Mouse (Mus musculus) MEL (cell line): ENCODE measurements around the gene Ctsg. TPM values are rescaled to one million over a fixed set of nuclear protein-coding genes. Genes with fewer than 3 reads are reported as not detected.
A peak's percentile ranks its signal among the peaks of the same experiment; 100 is the strongest.

Source experiments
- DNase-seq: peaks from one replicate; pipeline ENCODE4 v3.0.0; 2011; ENCODE audit warnings: low read depth, low spot score
- H3K27ac ChIP-seq: 2 replicates; pipeline ENCODE4 v1.5.1; 2012; ENCODE audit warnings: low read depth, mild to moderate bottlenecking, control low read depth, low read length, moderate library complexity; ENCODE audit not compliant: control insufficient read depth
- H3K27me3 ChIP-seq, 2 experiments: fragments of 150-350 bp in 1 of 2; sonication (generic) in 1 of 2; 2 replicates each; pipeline ENCODE4 v1.6.1; 2012; ENCODE audit warnings: low read length in 2 of 2, mild to moderate bottlenecking in 2 of 2, improper control_type of control experiment in 1 of 2, moderate library complexity in 1 of 2; ENCODE audit not compliant: insufficient read depth in 2 of 2, control insufficient read depth in 1 of 2
- H3K36me3 ChIP-seq, 2 experiments: 2 replicates each; pipeline ENCODE4 v1.6.1; 2012 to 2014; ENCODE audit warnings: low read length in 2 of 2, improper control_type of control experiment in 1 of 2, inconsistent platforms in 1 of 2, mild to moderate bottlenecking in 1 of 2; ENCODE audit not compliant: insufficient read depth in 2 of 2, control insufficient read depth in 1 of 2
- H3K4me1 ChIP-seq, 2 experiments: fragments of 150-350 bp in 1 of 2; sonication (generic) in 1 of 2; 2 replicates each; pipeline ENCODE4 v1.6.1; 2012; ENCODE audit warnings: low read length in 2 of 2, improper control_type of control experiment in 1 of 2, mild to moderate bottlenecking in 1 of 2; ENCODE audit not compliant: insufficient read depth in 2 of 2, control insufficient read depth in 1 of 2
- H3K4me3 ChIP-seq, 2 experiments: fragments of 150-350 bp in 1 of 2; sonication (generic) in 1 of 2; 2 replicates each; pipeline ENCODE4 v1.5.1; 2012; ENCODE audit warnings: low read depth in 2 of 2, low read length in 2 of 2, mild to moderate bottlenecking in 2 of 2, moderate library complexity in 2 of 2, control low read depth in 1 of 2, improper control_type of control experiment in 1 of 2; ENCODE audit not compliant: control insufficient read depth in 1 of 2, insufficient read depth in 1 of 2
- H3K79me2 ChIP-seq: 2 replicates; pipeline ENCODE4 v1.6.1; 2012; ENCODE audit warnings: mild to moderate bottlenecking, low read length, moderate library complexity; ENCODE audit not compliant: control insufficient read depth, poor library complexity, insufficient read depth
- H3K9ac ChIP-seq: 2 replicates; pipeline ENCODE4 v1.6.1; 2012; ENCODE audit warnings: low read depth, mild to moderate bottlenecking, control low read depth, low read length, moderate library complexity; ENCODE audit not compliant: control insufficient read depth, poor library complexity, severe bottlenecking
- H3K9me3 ChIP-seq: fragments of 150-350 bp; sonication (generic); replicated peaks from 2 replicates; pipeline ENCODE4 v1.6.1; 2012; ENCODE audit warnings: mild to moderate bottlenecking, low read length, improper control_type of control experiment, moderate library complexity; ENCODE audit not compliant: insufficient read depth
- BHLHE40 ChIP-seq: IDR thresholded peaks from 2 replicates; pipeline ENCODE4 v1.6.1; 2012; ENCODE audit warnings: low read depth, mild to moderate bottlenecking, inconsistent platforms, low read length, improper control_type of control experiment, borderline replicate concordance
- CHD1 ChIP-seq: IDR thresholded peaks from 2 replicates; pipeline ENCODE4 v1.6.1; 2012; ENCODE audit warnings: low read depth, mild to moderate bottlenecking, inconsistent platforms, low read length, improper control_type of control experiment
- CTCF ChIP-seq, 3 experiments: IDR thresholded peaks in 2 of 3; conservative IDR thresholded peaks in 1 of 3; 2 replicates each; pipeline ENCODE4 v1.5.1; 2011 to 2012; ENCODE audit warnings: low read length in 3 of 3, low read depth in 2 of 3, mild to moderate bottlenecking in 2 of 3, improper control_type of control experiment in 1 of 3, inconsistent platforms in 1 of 3, mixed read lengths in 1 of 3, moderate library complexity in 1 of 3; ENCODE audit not compliant: control insufficient read depth in 1 of 3, insufficient read depth in 1 of 3, poor library complexity in 1 of 3, severe bottlenecking in 1 of 3
- ELF1 ChIP-seq: IDR thresholded peaks from 2 replicates; pipeline ENCODE4 v1.6.1; 2014; ENCODE audit warnings: low read depth, mild to moderate bottlenecking, inconsistent platforms, low read length, improper control_type of control experiment, moderate library complexity
- ETS1 ChIP-seq: IDR thresholded peaks from 2 replicates; pipeline ENCODE4 v1.6.1; 2012; ENCODE audit warnings: low read depth, mild to moderate bottlenecking, inconsistent platforms, low read length, improper control_type of control experiment, moderate library complexity
- GATA1 ChIP-seq: IDR thresholded peaks from 2 replicates; pipeline ENCODE4 v1.6.1; 2011; ENCODE audit warnings: low read depth, low read length, improper control_type of control experiment
- HCFC1 ChIP-seq: IDR thresholded peaks from 2 replicates; pipeline ENCODE4 v1.6.1; 2012; ENCODE audit warnings: low read depth, mild to moderate bottlenecking, inconsistent platforms, low read length, improper control_type of control experiment, moderate library complexity
- MYC ChIP-seq: IDR thresholded peaks from 2 replicates; pipeline ENCODE4 v1.6.1; 2011; ENCODE audit warnings: low read depth, mild to moderate bottlenecking, low read length, improper control_type of control experiment, moderate library complexity
- NRF1 ChIP-seq: IDR thresholded peaks from 2 replicates; pipeline ENCODE4 v1.6.1; 2014; ENCODE audit warnings: low read depth, mild to moderate bottlenecking, inconsistent platforms, low read length, improper control_type of control experiment, moderate library complexity; ENCODE audit not compliant: poor library complexity, insufficient read depth, severe bottlenecking
- POLR2AphosphoS2 ChIP-seq: IDR thresholded peaks from 2 replicates; pipeline ENCODE4 v1.6.1; 2011; ENCODE audit warnings: low read length, improper control_type of control experiment
- SIN3A ChIP-seq: IDR thresholded peaks from 2 replicates; pipeline ENCODE4 v1.6.1; 2012; ENCODE audit warnings: low read length, improper control_type of control experiment, inconsistent platforms
- SMC3 ChIP-seq: IDR thresholded peaks from 2 replicates; pipeline ENCODE4 v1.6.1; 2011; ENCODE audit warnings: low read depth, low read length, improper control_type of control experiment
- TAL1 ChIP-seq: IDR thresholded peaks from 2 replicates; pipeline ENCODE4 v1.6.1; 2012; ENCODE audit warnings: mild to moderate bottlenecking, inconsistent platforms, low read length, moderate library complexity, mixed read lengths
- UBTF ChIP-seq: IDR thresholded peaks from 2 replicates; pipeline ENCODE4 v1.6.1; 2012; ENCODE audit warnings: low read depth, mild to moderate bottlenecking, inconsistent platforms, low read length, improper control_type of control experiment, moderate library complexity, borderline replicate concordance; ENCODE audit not compliant: insufficient read depth
- ZKSCAN1 ChIP-seq: IDR thresholded peaks from 2 replicates; pipeline ENCODE4 v1.6.1; 2012; ENCODE audit warnings: low read depth, mild to moderate bottlenecking, inconsistent platforms, low read length, improper control_type of control experiment, moderate library complexity
- ZMIZ1 ChIP-seq: IDR thresholded peaks from 2 replicates; pipeline ENCODE4 v1.6.1; 2012; ENCODE audit warnings: low read depth, mild to moderate bottlenecking, inconsistent platforms, low read length, improper control_type of control experiment, moderate library complexity
- polyA plus RNA-seq, 2 experiments: library from polyadenylated mRNA; stranded (reverse) in 1 of 2; unstranded in 1 of 2; fragments of >175 nt in 1 of 2; fragments of >200 nt in 1 of 2; gene quantifications; 2 replicates each; pipeline versions ENCODE4 v1.2.1 to v1.2.4; 2012; ENCODE audit warnings: low replicate concordance in 2 of 2, low read depth in 1 of 2; ENCODE audit not compliant: insufficient read length in 2 of 2, insufficient read depth in 1 of 2, missing spikeins in 1 of 2
- total RNA-seq: library from RNA; depleted of rRNA; stranded (reverse); fragments of 300-350 nt; gene quantifications from 2 replicates; pipeline ENCODE4 v1.2.3, GENCODE M21; 2012

Gene Ctsg
- total and polyA plus RNA-seq, 3 experiments: not detected

DNA sequence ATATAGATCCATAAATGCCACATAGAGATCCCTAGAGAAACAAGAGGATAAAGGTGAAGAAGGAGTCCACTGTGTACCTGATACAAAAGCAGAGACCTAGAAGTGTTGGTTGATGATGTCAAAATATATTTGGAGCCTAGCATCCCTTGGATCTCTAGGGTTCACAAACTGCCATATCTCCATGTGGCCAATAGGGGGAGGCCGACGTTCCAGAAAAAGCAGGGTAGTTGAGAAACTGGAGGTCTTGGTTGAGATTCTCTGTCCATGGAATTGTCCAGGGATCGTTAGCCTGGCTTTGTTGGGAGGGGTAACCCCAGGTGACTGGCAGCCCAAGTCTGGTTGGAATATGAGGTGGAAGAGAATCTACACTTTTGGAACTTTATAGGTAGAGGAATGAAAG, 26.0 kb upstream of the Ctsg start:
- Histone ChIP-seq H3K9me3 (no peaks in the 10 kb centered on the region), H3K27me3 (no peaks in the 10 kb centered on the region; a peak in 2 of 4 replicates), H3K4me3 (no peak overlapping the region), H3K9ac (no peak overlapping the region), H3K27ac (no peak overlapping the region), H3K79me2 (no peaks in the 10 kb centered on the region), H3K36me3 (no peaks in the 10 kb centered on the region), H3K4me1 (no peaks in the 10 kb centered on the region)
- TF ChIP-seq UBTF (no peak), SMC3 (peak; percentile 9; the same call in 1 of the 2 replicates), TAL1 (no peak), ZMIZ1 (no peak), ELF1 (no peak), ZKSCAN1 (no peak), BHLHE40 (no peak), CHD1 (no peak), MYC (no peak), CTCF (IDR thresholded peaks at IDR 0.05 in 2 of 3, conservative IDR thresholded peaks at IDR 0.05 in 1 of 3; ENCODE audit: control insufficient read depth in 1 of 3, insufficient read depth in 1 of 3, low read depth in 2 of 3, low read length in 3 of 3, poor library complexity in 1 of 3, severe bottlenecking in 1 of 3) (peak; percentile 32 to 69 (median 47))
- DNase-seq: peak; percentile 14

DNA sequence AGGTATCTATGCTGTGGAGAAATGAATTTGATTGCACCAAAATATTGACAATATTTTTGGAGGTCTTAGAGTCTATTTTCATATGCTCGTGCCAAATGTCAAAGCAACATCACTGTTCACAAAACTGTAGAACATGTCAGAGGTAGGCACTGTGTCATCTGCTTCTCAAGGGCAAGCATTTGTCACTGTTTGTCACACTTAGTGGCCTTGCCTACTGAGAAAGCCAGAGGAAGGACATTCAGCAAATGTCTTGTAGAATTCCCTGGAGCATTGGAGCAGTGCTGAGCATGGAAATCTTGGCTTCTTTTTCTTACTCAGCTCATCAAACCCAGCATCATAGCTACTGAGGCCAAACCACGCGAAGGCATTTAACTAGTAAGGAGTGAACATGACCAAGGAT, 21.1 kb upstream of the Ctsg start:
- Histone ChIP-seq H3K36me3 (no peaks in the 10 kb centered on the region), H3K4me3 (no peak overlapping the region), H3K9me3 (no peaks in the 10 kb centered on the region), H3K9ac (no peak overlapping the region), H3K27me3 (peaks cover 0 to 1% of the 10 kb centered on the region in 2 experiments; a peak in 1 of 4 replicates), H3K27ac (no peak overlapping the region), H3K79me2 (no peaks in the 10 kb centered on the region), H3K4me1 (no peaks in the 10 kb centered on the region)
- DNase-seq: no peak
- no peak for TF ChIP-seq TAL1
- TF ChIP-seq SIN3A: no peak
- TF ChIP-seq GATA1: no peak
- TF ChIP-seq BHLHE40: no peak
- TF ChIP-seq POLR2AphosphoS2: no peak
- TF ChIP-seq UBTF: no peak
- no peak for TF ChIP-seq ELF1
- no peak for TF ChIP-seq NRF1
- no peak for TF ChIP-seq ETS1
- TF ChIP-seq HCFC1: no peak
